Mouse (Mus musculus) small intestine, adult 2 months (tissue): ENCODE data around the gene Ccdc155. TPM values are rescaled to one million over a fixed set of nuclear protein-coding genes. Genes with fewer than 3 reads are reported as not detected.
A peak's percentile ranks its signal among the peaks of the same experiment; 100 is the strongest.

Experiments used
- H3K27ac ChIP-seq: fragments of 200-500 bp; 2 replicates; pipeline ENCODE4 v1.5.1; 2012; ENCODE audit warnings: low read depth, low read length, control low read depth, inconsistent platforms; ENCODE audit not compliant: insufficient read depth
- H3K27me3 ChIP-seq: fragments of 200-500 bp; 2 replicates; pipeline ENCODE4 v1.6.1; 2012; ENCODE audit warnings: mild to moderate bottlenecking, moderate library complexity, low read length, inconsistent platforms; ENCODE audit not compliant: control insufficient read depth, insufficient read depth
- H3K36me3 ChIP-seq: fragments of 200-500 bp; 2 replicates; pipeline ENCODE4 v1.6.1; 2012; ENCODE audit warnings: mild to moderate bottlenecking, low read length, control low read depth, inconsistent platforms; ENCODE audit not compliant: control insufficient read depth, insufficient read depth
- H3K4me1 ChIP-seq: fragments of 200-500 bp; 2 replicates; pipeline ENCODE4 v1.6.1; 2012; ENCODE audit warnings: low read length, inconsistent platforms, mixed read lengths; ENCODE audit not compliant: control insufficient read depth, insufficient read depth, insufficient read length
- H3K4me3 ChIP-seq: fragments of 200-500 bp; 2 replicates; pipeline ENCODE4 v1.5.1; 2012; ENCODE audit warnings: low read depth, mild to moderate bottlenecking, control low read depth, inconsistent platforms, low read length, moderate library complexity
- CTCF ChIP-seq: fragments of 200-500 bp; IDR thresholded peaks from 2 replicates; pipeline ENCODE4 v1.5.1; 2012; ENCODE audit warnings: low read depth, mild to moderate bottlenecking, control low read depth, inconsistent platforms, low read length, moderate library complexity, mixed read lengths; ENCODE audit not compliant: insufficient replicate concordance, insufficient read length; ENCODE audit errors: extremely low read depth
- POLR2A ChIP-seq: fragments of 200-500 bp; IDR thresholded peaks from 2 replicates; pipeline ENCODE4 v1.6.1; 2012; ENCODE audit warnings: low read depth, mild to moderate bottlenecking, control low read depth, inconsistent platforms, low read length, moderate library complexity
- WGBS: fragments of 180-500 bp; shearing (Covaris S2); methylation state at CpG from one replicate; pipeline ENCODE4 v1.1.7; 2018; 5-methylcytosine and 5-hydroxymethylcytosine counted together
- polyA plus RNA-seq: library from polyadenylated mRNA; depleted of rRNA; stranded (reverse); fragments of >200 nt; gene quantifications from 2 replicates; pipeline ENCODE4 v1.2.3, GENCODE M21; 2012

The Ccdc155 gene
- polyA plus RNA-seq, 1 experiment: not detected

DNA sequence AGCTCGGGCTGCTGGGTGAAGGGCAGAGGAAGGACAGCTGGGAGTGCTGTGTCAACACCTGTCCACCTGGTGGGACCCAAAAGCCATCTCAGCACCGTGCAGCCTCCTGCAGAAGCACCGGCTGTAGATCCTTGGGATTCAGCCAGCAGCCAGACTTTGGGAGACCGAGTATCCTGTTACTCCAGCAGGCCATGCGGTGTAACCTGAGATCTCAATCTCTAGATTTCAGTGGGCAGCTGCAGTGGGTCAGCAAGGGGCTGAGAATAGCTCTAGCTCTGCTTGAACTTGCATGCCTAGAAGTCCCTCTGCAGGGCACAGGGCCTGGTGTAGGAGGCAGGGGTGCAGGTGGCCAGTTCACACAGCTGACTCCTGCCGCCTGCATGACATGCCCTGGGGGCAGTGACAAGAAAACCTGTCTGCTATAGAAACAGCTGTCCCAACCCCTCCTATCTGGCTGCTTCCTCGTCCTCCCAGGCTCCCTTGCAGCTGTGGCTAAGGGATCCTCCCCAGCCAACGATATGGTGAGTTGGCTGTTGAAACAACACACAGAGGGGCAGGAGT is 12.8 kb downstream of the Ccdc155 start:
- 24% methylated on average over 8 of the region's 8 CpGs for WGBS
- no peak overlapping the region for H3K27ac ChIP-seq
- H3K27me3 ChIP-seq: 0 out of 2 replicates have a peak, but pooled peaks cover 3% of the 10 kb centered on the region
- no peaks in the 10 kb centered on the region for H3K4me1 ChIP-seq
- no peak overlapping the region for H3K4me3 ChIP-seq
- no peaks in the 10 kb centered on the region for H3K36me3 ChIP-seq
- TF ChIP-seq CTCF (no peak), POLR2A (no peak)

DNA sequence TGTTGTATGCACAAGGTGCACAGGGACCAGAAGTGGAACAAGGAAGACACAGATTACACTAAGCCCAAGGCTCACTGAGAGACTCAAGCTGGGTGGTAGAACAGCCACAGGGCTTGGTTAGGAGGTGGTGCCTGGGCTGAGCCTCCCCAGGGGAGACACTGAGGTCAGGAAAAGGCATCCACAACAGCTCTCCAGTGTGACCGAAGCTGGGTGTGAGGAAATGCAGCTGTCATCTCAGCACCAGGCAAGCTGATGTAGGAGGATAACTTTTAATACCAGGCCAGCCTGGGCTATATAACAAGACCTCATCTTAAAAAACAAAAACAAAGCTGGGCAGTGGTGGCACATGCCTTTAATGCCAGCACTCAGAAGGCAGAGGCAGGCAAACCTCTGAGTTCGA is 13.5 kb downstream of the Ccdc155 start:
- WGBS: 56% methylated on average over 2 of the region's 2 CpGs
- H3K4me1 ChIP-seq: no peaks in the 10 kb centered on the region
- H3K27me3 ChIP-seq: 0 out of 2 replicates have a peak, but pooled peaks cover 3% of the 10 kb centered on the region
- no peaks in the 10 kb centered on the region for H3K36me3 ChIP-seq
- H3K27ac ChIP-seq: no peak overlapping the region
- H3K4me3 ChIP-seq: no peak overlapping the region
- TF ChIP-seq POLR2A (no peak), CTCF (no peak)

GRCm38 (mm10) chr7:45190186-45190585 is 14.5 kb downstream of the Ccdc155 start:
- Histone ChIP-seq H3K27me3 (peaks cover 9% of the 10 kb centered on the region), H3K27ac (no peak overlapping the region), H3K36me3 (no peaks in the 10 kb centered on the region), H3K4me3 (no peak overlapping the region), H3K4me1 (no peaks in the 10 kb centered on the region)
- WGBS: 86% methylated on average over 6 of the region's 6 CpGs
- TF ChIP-seq POLR2A (no peak), CTCF (no peak)

DNA sequence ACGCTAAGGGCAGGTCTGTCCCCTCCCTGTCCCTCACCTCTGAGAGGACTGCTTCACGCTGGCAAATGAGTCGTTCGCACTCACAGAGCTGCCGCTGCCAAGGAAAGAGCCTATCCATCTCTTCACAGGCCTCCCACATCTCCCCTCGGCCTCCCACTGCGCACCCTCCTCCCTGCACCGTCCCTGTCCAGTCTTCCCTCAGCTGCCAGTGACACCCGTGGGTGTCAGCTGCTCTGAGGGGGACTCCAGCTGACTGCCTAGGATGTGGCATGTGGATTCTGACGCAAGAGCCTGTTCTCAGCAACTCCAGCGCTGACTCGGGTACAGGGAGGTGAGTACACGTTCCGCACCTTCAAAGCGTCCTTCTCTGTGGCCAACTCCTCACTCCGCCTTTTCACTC is 15.1 kb downstream of the Ccdc155 start:
- H3K4me3 ChIP-seq: no peak overlapping the region
- WGBS: 56% methylated on average over 16 of the region's 16 CpGs
- H3K27ac ChIP-seq: no peak overlapping the region
- no peak for TF ChIP-seq POLR2A
- no peak for TF ChIP-seq CTCF
- H3K4me1 ChIP-seq: no peaks in the 10 kb centered on the region
- H3K36me3 ChIP-seq: no peaks in the 10 kb centered on the region
- peaks cover 13% of the 10 kb centered on the region for H3K27me3 ChIP-seq

DNA sequence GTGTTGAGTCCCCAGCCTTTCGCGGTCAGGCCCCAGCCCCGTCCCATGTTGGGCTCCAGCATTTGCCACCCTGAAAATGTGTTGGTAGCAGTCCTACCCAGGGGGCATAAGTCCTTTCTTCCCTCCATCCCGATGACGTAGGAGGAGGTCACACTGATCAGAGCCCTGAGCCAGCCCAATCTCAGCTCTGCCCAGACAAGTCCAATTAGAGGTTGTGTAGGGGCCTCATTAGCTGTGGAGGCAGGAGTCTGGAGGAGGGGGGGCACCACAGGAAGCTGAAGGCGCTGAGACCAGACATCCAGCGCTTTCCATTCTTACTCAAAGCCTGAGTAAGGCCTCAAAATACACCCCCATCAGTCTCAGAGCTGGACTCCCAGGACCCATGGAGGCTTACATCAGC is 18.8 kb downstream of the Ccdc155 start:
- WGBS: 74% methylated on average over 7 of the region's 7 CpGs
- no peak overlapping the region for H3K27ac ChIP-seq
- peaks cover 10% of the 10 kb centered on the region for H3K4me1 ChIP-seq
- TF ChIP-seq CTCF: no peak
- TF ChIP-seq POLR2A: no peak
- peaks cover 28% of the 10 kb centered on the region for H3K27me3 ChIP-seq
- H3K4me3 ChIP-seq: no peak overlapping the region
- H3K36me3 ChIP-seq: no peaks in the 10 kb centered on the region

GRCm38 (mm10) chr7:45183672-45184071 is 21.0 kb downstream of the Ccdc155 start:
- Histone ChIP-seq H3K4me1 (peaks cover 10% of the 10 kb centered on the region), H3K27ac (no peak overlapping the region), H3K4me3 (no peak overlapping the region), H3K27me3 (peaks cover 32% of the 10 kb centered on the region), H3K36me3 (no peaks in the 10 kb centered on the region)
- TF ChIP-seq CTCF (no peak), POLR2A (no peak)
- WGBS: 68% methylated on average over 7 of the region's 7 CpGs

DNA sequence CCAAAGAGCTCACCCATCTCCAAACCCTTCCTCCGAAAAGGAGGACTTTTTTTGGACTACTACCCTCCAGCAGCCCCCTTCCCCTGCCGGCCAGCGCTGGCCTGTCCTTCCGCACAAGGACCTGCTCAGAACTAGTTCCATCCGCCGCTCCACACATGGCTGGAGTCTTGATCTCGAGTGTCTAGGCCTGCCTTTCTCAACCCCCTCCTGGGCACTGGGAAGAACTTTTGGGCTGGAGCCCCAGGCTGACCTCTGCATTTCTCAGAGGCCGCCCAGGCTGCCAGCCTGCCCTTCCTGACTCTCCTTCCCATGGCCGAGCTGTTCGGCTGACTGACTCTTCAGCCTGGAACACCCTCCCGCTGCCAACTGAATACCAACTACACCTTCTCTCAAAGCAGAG is 22.1 kb downstream of the Ccdc155 start:
- 20% methylated on average over 11 of the region's 11 CpGs for WGBS
- Histone ChIP-seq H3K36me3 (no peaks in the 10 kb centered on the region), H3K27me3 (peaks cover 42% of the 10 kb centered on the region), H3K27ac (no peak overlapping the region), H3K4me1 (peaks cover 10% of the 10 kb centered on the region), H3K4me3 (peak overlapping the region; percentile 40)
- no peak for TF ChIP-seq CTCF
- no peak for TF ChIP-seq POLR2A

DNA sequence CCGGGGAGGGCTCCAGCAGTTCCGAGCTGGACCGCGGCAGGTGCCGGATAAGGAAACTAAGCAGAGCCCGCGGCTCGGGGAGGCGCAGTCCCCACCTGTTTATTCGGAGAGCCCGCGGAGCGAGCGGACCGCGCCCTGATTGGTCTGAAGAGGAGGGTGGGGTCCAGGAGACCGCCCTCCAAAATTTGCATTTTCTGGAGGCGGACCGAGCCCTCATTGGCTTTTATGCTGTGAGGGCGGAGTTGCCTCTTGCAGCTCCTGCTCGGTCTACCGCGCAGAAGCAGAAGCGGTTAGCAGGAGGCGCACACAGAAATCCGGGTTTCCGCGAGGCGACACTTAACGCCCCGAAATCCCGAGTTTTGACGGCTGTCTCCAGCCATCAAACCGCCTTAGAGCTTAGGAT is 22.5 kb downstream of the Ccdc155 start:
- Histone ChIP-seq H3K36me3 (no peaks in the 10 kb centered on the region), H3K27me3 (peaks cover 46% of the 10 kb centered on the region), H3K4me3 (peak overlapping the region; percentile 54), H3K27ac (no peak overlapping the region), H3K4me1 (peaks cover 10% of the 10 kb centered on the region)
- no peak for TF ChIP-seq POLR2A
- no peak for TF ChIP-seq CTCF
- WGBS: under 1% methylated on average over 34 of the region's 34 CpGs
